11 mouse cellular contexts compared by ENCODE assay signal in the genomic region with DNA sequence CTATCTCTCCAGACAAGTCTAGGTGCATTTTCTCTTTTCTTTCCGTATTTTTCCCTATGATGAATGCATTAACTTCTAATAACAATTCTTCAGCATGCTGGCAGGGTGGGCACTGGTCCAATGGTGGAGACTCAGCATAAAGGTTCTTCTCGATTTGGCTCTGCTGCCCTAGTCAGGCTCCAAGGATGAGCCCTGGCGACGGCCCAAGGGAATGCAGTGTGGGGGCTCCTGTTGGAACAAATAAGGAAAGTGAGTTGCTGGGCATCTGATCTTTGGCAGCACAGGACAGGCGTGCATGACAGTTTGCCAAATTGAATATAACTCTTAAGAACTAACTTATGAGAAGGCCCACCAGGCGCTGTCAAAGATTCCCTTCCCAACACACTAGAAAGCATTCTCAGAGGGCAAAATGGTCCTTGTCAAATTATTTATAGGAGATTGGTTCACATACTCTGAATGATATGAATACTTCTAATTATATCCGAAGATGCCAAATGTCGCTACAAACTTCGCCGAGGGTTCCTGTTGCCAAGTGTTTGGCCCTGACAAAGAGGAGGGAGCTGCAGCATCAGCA. TPM values are rescaled to one million over a fixed set of nuclear protein-coding genes. Genes with fewer than 3 reads are reported as not detected.
DNase-seq lines count a peak whose midpoint lies in the region; ATAC-seq and TF ChIP-seq lines count a peak whose summit lies in the region.
"Had no signal": no experiment of that assay in that cellular context is flagged by ENCODE, and none has a peak within 500 bp of the region (broad histone marks: within the 10 kb centered on the region; RNA-seq: fewer than 3 reads in every experiment).

Gene Myh8 (plus strand): TSS at position 524 of the 574 bp plus-strand sequence.

- peak within 1 kb of the TSS; percentile 17; the same call in 1 of the 2 replicates for H3K27ac ChIP-seq in heart, postnatal 0 days (ENCODE audit: low read depth)
- H3K27ac ChIP-seq in heart, embryonic 10.5 days, result no peak within 1 kb of the TSS
- H3K27ac ChIP-seq: liver, embryonic 13.5 days had no signal

- H3K36me3 ChIP-seq in heart, postnatal 0 days (replicated peaks; ENCODE audit: control insufficient read depth, insufficient read depth, low read length), result no peaks in the 10 kb centered on the region
- H3K36me3 ChIP-seq in heart, embryonic 10.5 days, result no peaks in the 10 kb centered on the region
- H3K36me3 ChIP-seq: liver, embryonic 13.5 days had no signal

- ATAC-seq in heart, postnatal 0 days (ENCODE audit: insufficient read depth, low read depth), result 0 out of 2 replicates have a peak, but pooled peaks have one; percentile 33
- ATAC-seq: forebrain, embryonic 16.5 days had no signal

- H3K9ac ChIP-seq in heart, postnatal 0 days (replicated peaks; ENCODE audit: low read depth, low read length), result no peak within 1 kb of the TSS
- H3K9ac ChIP-seq: liver, embryonic 13.5 days had no signal

- no peak for TF ChIP-seq EP300 in heart, postnatal 0 days (IDR thresholded peaks at IDR 0.05; ENCODE audit: low read depth)

- H3K4me2 ChIP-seq in heart, postnatal 0 days (ENCODE audit: low read depth, low read length), result peak within 1 kb of the TSS; percentile 15; the same call in 1 of the 2 replicates
- H3K4me2 ChIP-seq: liver, embryonic 13.5 days had no signal

- DNase-seq in heart, postnatal 0 days (ENCODE audit: low spot score), result peak; percentile 25
- DNase-seq in heart, embryonic 10.5 days (ENCODE audit: low spot score), result no peak
- DNase-seq in lung, postnatal 14 days, result peak; percentile 8
- no peak for DNase-seq in lung, adult 18-20 months
- DNase-seq in gastrocnemius, adult 18-20 months (ENCODE audit: low spot score), result no peak
- peak; percentile 27 for DNase-seq in ovary, adult 18-20 months (ENCODE audit: low spot score)
- no peak for DNase-seq in thymus, postnatal 25 days
- DNase-seq: liver, embryonic 13.5 days; thymus, postnatal 14 days had no signal

- no peaks in the 10 kb centered on the region for H3K9me3 ChIP-seq in heart, postnatal 0 days (replicated peaks; ENCODE audit: control insufficient read depth, low read length)
- H3K9me3 ChIP-seq in heart, embryonic 10.5 days, result no peaks in the 10 kb centered on the region
- H3K9me3 ChIP-seq: liver, embryonic 13.5 days had no signal

- H3K4me3 ChIP-seq in heart, postnatal 0 days (ENCODE audit: low read depth, low read length), result no peak within 1 kb of the TSS
- H3K4me3 ChIP-seq in heart, embryonic 10.5 days, result no peak within 1 kb of the TSS
- H3K4me3 ChIP-seq: liver, embryonic 13.5 days had no signal

- no peaks in the 10 kb centered on the region for H3K27me3 ChIP-seq in heart, postnatal 0 days (ENCODE audit: control insufficient read depth, insufficient read depth, low read length)
- H3K27me3 ChIP-seq in heart, embryonic 10.5 days (ENCODE audit: insufficient read depth, poor library complexity, severe bottlenecking), result no peaks in the 10 kb centered on the region
- H3K27me3 ChIP-seq: liver, embryonic 13.5 days had no signal

- H3K4me1 ChIP-seq in heart, postnatal 0 days (ENCODE audit: control insufficient read depth, insufficient read depth), result peaks cover 5% of the 10 kb centered on the region; the same call in 1 of the 2 replicates
- no peaks in the 10 kb centered on the region for H3K4me1 ChIP-seq in heart, embryonic 10.5 days
- H3K4me1 ChIP-seq: liver, embryonic 13.5 days had no signal

- 44% methylated on average over 10 of the region's 10 CpGs for WGBS in heart, postnatal 0 days
- WGBS in heart, embryonic 10.5 days, result 83% methylated on average over 10 of the region's 10 CpGs

- no peak for TF ChIP-seq CTCF in heart, postnatal 0 days (IDR thresholded peaks at IDR 0.05; ENCODE audit: low read depth)

RNA-seq across cellular contexts. Expression of gene Myh8, which starts in this region (rescaled TPM):
- 5.1 and 8.7 TPM in 2 replicates for total RNA-seq in heart, postnatal 0 days (2014; rRNA removed; ENCODE audit: low replicate concordance)
- 1.2 and 1.3 TPM in 2 replicates for polyA plus RNA-seq in heart, postnatal 0 days (2015; fragmentation: Nextera tagmentation; extraction: Ambion mirVana)
- polyA plus RNA-seq in heart, embryonic 10.5 days (2016; fragmentation: Nextera tagmentation; extraction: Ambion mirVana), result 0.02 TPM in 1 of 2 replicates, not detected in the other
- 100 to 1,000 TPM; 257 to 267 TPM for total RNA-seq in gastrocnemius, adult 18-20 months (2021)
- polyA plus RNA-seq: small intestine, adult 2 months had no signal

Comparison
In these comparisons a context has a peak if more than half of its experiments do, and no peak if none do; other contexts are left out.
1. RNA of gene Myh8 (total RNA-seq): 257 to 267 TPM in gastrocnemius, adult 18-20 months; 5.1 to 8.7 TPM in heart, postnatal 0 days; every median in the first group is over 10 times any median in the second.
2. DNase-seq: peak in heart, postnatal 0 days (single experiment), lung, postnatal 14 days (single experiment) and ovary, adult 18-20 months (single experiment); none in heart, embryonic 10.5 days (single experiment), lung, adult 18-20 months (0 of 2), gastrocnemius, adult 18-20 months (single experiment) and thymus, postnatal 25 days (single experiment).